Mouse (Mus musculus): ENCODE data around the gene Fzd2. TPM values are rescaled to one million over a fixed set of nuclear protein-coding genes. Genes with fewer than 3 reads are reported as not detected.

Fzd2 gene
- total RNA-seq, 1 experiment from 2014 or later = 0.12 TPM

GRCm38 (mm10) chr11:102608691-102609090, 4.5 kb downstream of the Fzd2 start:
- ATAC-seq (ENCODE audit: extremely low read depth, insufficient number of reproducible peaks, low FRiP score, poor library complexity, severe bottlenecking) = no peak

GRCm38 (mm10) chr11:102609483-102609882, 5.3 kb downstream of the Fzd2 start:
- ATAC-seq (ENCODE audit: extremely low read depth, insufficient number of reproducible peaks, low FRiP score, poor library complexity, severe bottlenecking) = no peak

DNA sequence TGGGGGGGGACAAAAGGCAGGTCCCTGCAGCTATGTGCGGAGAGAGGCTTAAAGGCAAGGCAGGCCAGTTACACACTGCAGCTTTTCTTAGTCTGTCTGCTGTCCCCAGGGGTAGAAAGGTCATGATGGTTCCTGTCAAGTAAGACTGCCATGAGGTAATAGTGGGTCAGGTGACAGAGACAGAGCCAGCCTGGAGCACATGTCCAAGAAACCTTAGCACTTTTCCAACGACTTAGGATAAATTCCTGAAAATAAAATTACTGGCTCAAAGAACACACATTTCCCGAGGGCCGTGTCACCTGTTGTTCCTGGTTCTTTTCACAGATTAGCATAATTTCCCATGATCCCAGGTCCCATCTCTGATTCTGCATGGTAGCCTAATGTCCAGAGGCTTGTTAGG, 6.1 kb downstream of the Fzd2 start:
- ATAC-seq (ENCODE audit: extremely low read depth, insufficient number of reproducible peaks, low FRiP score, poor library complexity, severe bottlenecking) = no peak

DNA sequence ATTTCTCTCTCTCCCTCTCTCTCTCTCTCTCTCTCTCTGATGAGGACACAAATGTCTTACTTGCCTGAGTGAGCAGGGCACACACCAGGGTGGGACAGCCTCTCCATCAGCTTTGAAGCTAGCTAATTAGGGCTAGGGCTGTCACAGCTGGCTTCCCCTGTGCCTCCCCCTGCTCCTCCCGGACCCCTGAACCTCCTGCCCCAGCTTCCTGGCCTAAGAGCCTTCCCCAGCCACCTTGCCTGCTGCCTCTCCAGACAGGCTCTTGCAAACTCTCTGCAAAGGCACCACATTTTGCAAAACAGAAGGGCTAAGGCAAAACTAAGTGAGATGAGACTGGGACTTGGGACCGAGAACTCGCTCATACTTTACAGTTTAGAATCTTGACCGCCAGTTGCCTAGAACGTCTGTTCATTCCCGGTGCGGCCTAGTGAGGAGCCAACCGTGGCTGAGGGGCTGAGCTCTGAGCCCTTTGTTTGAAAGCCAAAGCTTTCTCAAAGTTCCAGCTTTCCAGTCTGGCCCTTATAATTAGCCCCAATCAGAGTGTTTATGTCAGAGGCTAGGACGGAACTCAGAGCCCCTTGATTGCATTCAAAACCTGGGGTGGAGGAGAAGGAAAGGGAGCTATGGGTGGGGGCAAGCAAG, 6.6 kb downstream of the Fzd2 start:
- no peak for ATAC-seq (ENCODE audit: extremely low read depth, insufficient number of reproducible peaks, low FRiP score, poor library complexity, severe bottlenecking)

- ATAC-seq (ENCODE audit: extremely low read depth, insufficient number of reproducible peaks, low FRiP score, poor library complexity, severe bottlenecking) = no peak
Observed at GRCm38 (mm10) chr11:102611317-102611705, 7.1 kb downstream of the Fzd2 start.

DNA sequence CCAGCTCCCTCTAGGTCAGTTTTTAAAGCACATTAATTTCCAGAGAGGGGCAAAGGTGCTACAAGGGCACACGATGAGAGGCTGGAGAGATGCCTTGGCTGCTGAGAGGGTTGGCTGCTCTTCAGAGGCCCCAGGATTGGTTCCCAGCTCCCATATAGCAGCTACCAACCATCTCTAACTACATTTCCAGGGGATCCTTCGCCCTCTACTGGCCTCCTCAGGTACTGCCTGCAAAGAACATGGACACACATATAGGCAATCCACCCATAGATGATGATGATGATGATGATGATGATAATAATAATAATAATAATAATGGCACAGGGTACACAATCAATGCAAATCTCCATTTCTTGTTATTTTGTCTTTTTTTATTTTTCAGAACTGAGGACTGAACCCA, 15.3 kb downstream of the Fzd2 start:
- ATAC-seq (ENCODE audit: extremely low read depth, insufficient number of reproducible peaks, low FRiP score, poor library complexity, severe bottlenecking) = no peak

GRCm38 (mm10) chr11:102623876-102624789, 19.9 kb downstream of the Fzd2 start:
- no peak for ATAC-seq (ENCODE audit: extremely low read depth, insufficient number of reproducible peaks, low FRiP score, poor library complexity, severe bottlenecking)

DNA sequence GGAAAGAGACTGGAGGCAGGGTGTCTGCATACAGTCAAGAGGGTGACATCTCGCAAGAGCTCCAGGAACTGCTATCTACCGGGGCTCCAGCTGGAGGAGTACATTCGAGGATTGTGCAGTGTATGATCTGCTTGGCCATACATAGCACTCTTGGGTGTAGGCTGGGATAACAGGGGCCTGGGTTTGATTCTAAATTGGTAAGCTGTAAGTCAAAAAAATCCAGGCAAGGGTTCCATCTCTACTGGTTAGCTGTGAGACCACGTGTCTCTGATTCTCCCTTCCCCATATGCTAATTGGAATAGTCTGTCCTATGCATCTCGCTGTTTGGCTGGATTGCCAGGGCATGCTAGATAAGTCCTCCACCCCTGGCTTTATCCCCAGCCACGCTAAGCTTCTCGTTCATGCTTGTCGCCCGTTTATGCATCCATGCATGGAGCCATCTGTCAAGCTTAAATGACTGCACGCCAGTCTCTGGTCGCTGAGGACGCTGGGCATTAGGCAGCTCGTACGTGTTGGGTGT, 20.8 kb downstream of the Fzd2 start:
- ATAC-seq (ENCODE audit: extremely low read depth, insufficient number of reproducible peaks, low FRiP score, poor library complexity, severe bottlenecking) = no peak

- no peak for ATAC-seq (ENCODE audit: extremely low read depth, insufficient number of reproducible peaks, low FRiP score, poor library complexity, severe bottlenecking)
Observed at GRCm38 (mm10) chr11:102627171-102627931, 23.2 kb downstream of the Fzd2 start.

DNA sequence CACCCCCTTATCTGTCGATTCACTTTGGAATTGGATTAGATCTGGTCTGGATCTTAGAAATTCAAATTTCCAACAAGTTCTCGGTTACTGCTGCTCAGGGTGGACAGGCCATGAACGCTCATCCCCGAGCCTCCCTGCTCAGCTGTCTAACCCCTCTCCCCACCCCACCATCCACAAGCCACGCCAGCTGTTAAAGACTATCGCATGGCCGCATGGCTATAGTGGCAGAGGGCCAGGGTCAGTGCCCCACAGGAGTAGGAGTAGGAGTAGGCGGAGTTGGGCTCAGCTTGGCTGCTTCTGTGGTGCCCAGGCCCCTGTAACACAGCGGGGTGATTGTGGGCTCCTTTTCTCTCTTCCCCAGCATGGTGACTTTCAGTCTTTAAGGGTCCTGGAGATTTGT, 24.3 kb downstream of the Fzd2 start:
- no peak for ATAC-seq (ENCODE audit: extremely low read depth, insufficient number of reproducible peaks, low FRiP score, poor library complexity, severe bottlenecking)

DNA sequence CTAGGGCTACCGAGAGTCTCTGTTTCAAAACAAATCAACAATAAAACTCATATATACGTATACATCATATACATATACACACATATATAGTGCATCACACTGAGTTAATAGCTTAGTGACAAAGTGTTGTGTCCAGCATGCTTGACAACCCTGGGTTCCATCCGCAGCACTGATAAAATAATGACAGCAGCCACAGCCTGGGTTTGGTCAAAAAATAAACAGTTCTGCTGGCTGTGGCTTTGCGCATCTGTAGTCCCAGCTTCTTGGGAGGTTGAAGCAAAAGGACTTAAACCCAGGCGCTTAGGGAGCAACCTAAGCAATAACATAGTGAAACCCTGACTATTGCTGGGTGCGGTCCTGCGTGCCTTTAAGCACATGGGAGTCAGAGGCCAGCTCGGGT, 25.2 kb downstream of the Fzd2 start:
- ATAC-seq (ENCODE audit: extremely low read depth, insufficient number of reproducible peaks, low FRiP score, poor library complexity, severe bottlenecking) = no peak

GRCm38 (mm10) chr11:102630731-102631130, 26.5 kb downstream of the Fzd2 start:
- no peak for ATAC-seq (ENCODE audit: extremely low read depth, insufficient number of reproducible peaks, low FRiP score, poor library complexity, severe bottlenecking)

DNA sequence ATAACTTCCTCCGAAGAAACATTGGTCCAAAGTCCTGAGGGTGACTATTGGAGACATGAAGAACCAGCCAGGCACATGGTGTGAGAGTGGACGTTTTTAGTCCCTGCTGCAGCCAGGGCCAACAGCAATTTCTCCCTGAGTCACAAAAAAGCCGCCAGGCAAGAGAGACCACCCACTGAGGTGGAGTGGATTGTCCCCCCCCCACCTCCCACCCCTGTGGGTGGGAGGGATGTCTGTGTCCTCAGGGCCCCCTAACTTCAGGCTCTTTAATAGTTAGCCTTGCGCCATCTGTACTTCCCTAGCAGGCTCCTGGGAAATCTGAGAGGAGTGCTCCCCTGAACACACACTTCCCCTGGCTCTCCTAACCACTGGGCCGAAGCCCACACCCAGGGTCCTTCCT, 27.0 kb downstream of the Fzd2 start:
- ATAC-seq (ENCODE audit: extremely low read depth, insufficient number of reproducible peaks, low FRiP score, poor library complexity, severe bottlenecking) = no peak

- no peak for ATAC-seq (ENCODE audit: extremely low read depth, insufficient number of reproducible peaks, low FRiP score, poor library complexity, severe bottlenecking)
Observed at GRCm38 (mm10) chr11:102632725-102633124, 28.5 kb downstream of the Fzd2 start.

DNA sequence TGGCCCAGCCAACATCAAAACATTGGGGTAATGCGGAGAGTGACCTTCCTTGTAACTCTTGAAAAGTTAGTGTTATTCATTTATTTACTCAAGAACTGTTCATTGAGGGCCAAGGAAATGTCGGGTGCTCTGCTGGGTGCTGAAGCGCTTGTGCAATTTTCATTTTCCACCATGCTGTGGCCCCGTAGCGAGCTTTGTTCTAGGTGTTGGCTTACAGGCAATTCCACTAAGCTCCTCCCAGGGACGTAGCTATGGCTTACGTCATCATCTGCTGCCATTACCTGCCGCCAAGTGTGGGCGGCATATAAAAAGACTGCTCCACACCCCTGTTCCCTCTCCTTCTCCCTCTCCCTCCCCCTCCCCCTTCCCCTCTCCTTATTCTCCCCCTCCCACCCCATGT, 29.2 kb downstream of the Fzd2 start:
- ATAC-seq (ENCODE audit: extremely low read depth, insufficient number of reproducible peaks, low FRiP score, poor library complexity, severe bottlenecking) = no peak

DNA sequence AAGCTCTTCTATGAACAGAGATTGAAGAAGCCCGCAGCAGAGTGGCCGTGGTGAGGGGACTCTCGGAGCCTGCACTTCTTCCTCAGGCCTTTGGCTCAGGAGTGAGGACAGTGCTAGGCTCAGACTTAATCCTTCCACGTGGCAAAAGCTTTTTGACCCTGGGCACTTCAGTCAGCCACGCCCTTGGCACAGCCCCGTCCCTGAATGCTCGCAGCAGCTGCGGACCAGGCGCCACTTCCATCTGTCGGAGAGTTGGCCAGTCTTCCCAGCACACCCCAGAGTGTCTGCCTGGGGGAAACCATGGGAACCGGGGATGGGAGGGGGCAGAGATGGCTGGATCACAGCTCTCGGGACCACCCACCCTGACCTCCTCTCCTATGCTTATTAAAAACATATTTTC, 32.7 kb downstream of the Fzd2 start:
- no peak for ATAC-seq (ENCODE audit: extremely low read depth, insufficient number of reproducible peaks, low FRiP score, poor library complexity, severe bottlenecking)

- no peak for ATAC-seq (ENCODE audit: extremely low read depth, insufficient number of reproducible peaks, low FRiP score, poor library complexity, severe bottlenecking)
Observed at GRCm38 (mm10) chr11:102643891-102644382, 39.7 kb downstream of the Fzd2 start.

GRCm38 (mm10) chr11:102646226-102646625, 42.0 kb downstream of the Fzd2 start:
- ATAC-seq (ENCODE audit: extremely low read depth, insufficient number of reproducible peaks, low FRiP score, poor library complexity, severe bottlenecking) = no peak

DNA sequence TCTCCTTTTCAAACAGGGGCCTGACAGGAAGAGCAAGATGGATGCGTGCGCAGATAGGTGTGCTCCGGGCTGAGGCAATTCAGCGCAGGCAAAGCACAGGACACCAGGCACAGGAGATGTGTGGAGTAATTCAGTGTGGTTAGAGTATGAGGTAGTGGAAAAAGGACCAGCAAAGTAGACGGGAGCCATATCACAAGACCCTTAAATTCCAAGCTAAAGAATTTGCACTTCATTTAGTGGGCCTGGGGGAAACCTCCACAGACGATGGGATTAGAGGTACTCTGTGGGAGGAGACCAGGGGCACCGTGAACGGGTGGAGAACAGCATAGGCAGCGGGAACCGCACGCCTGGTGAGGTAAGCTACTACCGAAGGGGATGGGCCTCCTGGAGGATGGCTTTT, 43.7 kb downstream of the Fzd2 start:
- ATAC-seq (ENCODE audit: extremely low read depth, insufficient number of reproducible peaks, low FRiP score, poor library complexity, severe bottlenecking) = no peak

Data from neutrophil, adult 5-6 weeks (primary cell).